Mouse (Mus musculus): Measurements from ENCODE around the gene Ect2. TPM values are rescaled to one million over a fixed set of nuclear protein-coding genes. Genes with fewer than 3 reads are reported as not detected.

The Ect2 gene
- 7.8 and 8.6 TPM in 2 replicates for polyA plus RNA-seq (2015; fragmentation: Nextera tagmentation; extraction: Ambion mirVana)

GRCm38 (mm10) chr3:27153701-27154209, at the start of gene Ect2:
Gene Ect2, minus strand, starts transcription at chr3:27153878.
- DNase-seq (ENCODE audit: low spot score) (peak; percentile 99), ATAC-seq (ENCODE audit: low FRiP score, low TSS enrichment) (peak; percentile 99)
- Histone ChIP-seq H3K36me3 (ENCODE audit: control insufficient read depth, insufficient read depth, low read length) (no peaks in the 10 kb centered on the region), H3K9me3 (ENCODE audit: control insufficient read depth, low read length) (no peaks in the 10 kb centered on the region), H3K4me2 (replicated peaks; ENCODE audit: low read depth) (peak within 1 kb of the TSS; percentile 86), H3K4me3 (ENCODE audit: low read depth, low read length) (peak within 1 kb of the TSS; percentile 85), H3K4me1 (replicated peaks; ENCODE audit: control insufficient read depth, insufficient read depth) (peaks cover 4% of the 10 kb centered on the region; the same call in 1 of the 2 replicates), H3K27ac (replicated peaks) (peak within 1 kb of the TSS; percentile 61), H3K27me3 (ENCODE audit: control insufficient read depth, insufficient read depth, low read length) (no peaks in the 10 kb centered on the region), H3K9ac (ENCODE audit: low read length) (peak within 1 kb of the TSS; percentile 70)
- under 1% methylated on average over 37 of the region's 37 CpGs for WGBS
- TF ChIP-seq EP300 (optimal IDR thresholded peaks at IDR 0.05) (no peak), CTCF (IDR thresholded peaks at IDR 0.05; ENCODE audit: low read depth) (peak; percentile 9; the same call in 1 of the 2 replicates)

- H3K4me2 ChIP-seq (replicated peaks; ENCODE audit: low read depth) = no peak overlapping the region
- H3K9me3 ChIP-seq (ENCODE audit: control insufficient read depth, low read length) = no peaks in the 10 kb centered on the region
- H3K4me1 ChIP-seq (replicated peaks; ENCODE audit: control insufficient read depth, insufficient read depth) = peaks cover 3% of the 10 kb centered on the region; the same call in 1 of the 2 replicates
- no peak for DNase-seq (ENCODE audit: low spot score)
- no peak overlapping the region for H3K9ac ChIP-seq (ENCODE audit: low read length)
- no peak overlapping the region for H3K4me3 ChIP-seq (ENCODE audit: low read depth, low read length)
- no peaks in the 10 kb centered on the region; the same call in 1 of the 2 replicates for H3K36me3 ChIP-seq (ENCODE audit: control insufficient read depth, insufficient read depth, low read length)
- H3K27me3 ChIP-seq (ENCODE audit: control insufficient read depth, insufficient read depth, low read length) = no peaks in the 10 kb centered on the region
- no peak overlapping the region for H3K27ac ChIP-seq (replicated peaks)
- 78% methylated on average over 5 of the region's 5 CpGs for WGBS
- ATAC-seq (ENCODE audit: low FRiP score, low TSS enrichment) = no peak
- TF ChIP-seq CTCF (IDR thresholded peaks at IDR 0.05; ENCODE audit: low read depth) = no peak
- TF ChIP-seq EP300 (optimal IDR thresholded peaks at IDR 0.05) = no peak
These were observed 48.2 kb upstream of the Ect2 start for GRCm38 (mm10) chr3:27201728-27202411.

GRCm38 (mm10) chr3:27199120-27199519, 45.4 kb upstream of the Ect2 start:
- H3K9ac ChIP-seq (ENCODE audit: low read length) = no peak overlapping the region
- H3K4me3 ChIP-seq (ENCODE audit: low read depth, low read length) = no peak overlapping the region
- TF ChIP-seq CTCF (IDR thresholded peaks at IDR 0.05; ENCODE audit: low read depth) (no peak), EP300 (optimal IDR thresholded peaks at IDR 0.05) (no peak)
- no peaks in the 10 kb centered on the region for H3K27me3 ChIP-seq (ENCODE audit: control insufficient read depth, insufficient read depth, low read length)
- ATAC-seq (ENCODE audit: low FRiP score, low TSS enrichment) (no peak), DNase-seq (ENCODE audit: low spot score) (no peak)
- no peak overlapping the region for H3K27ac ChIP-seq (replicated peaks)
- H3K4me2 ChIP-seq (replicated peaks; ENCODE audit: low read depth) = no peak overlapping the region
- WGBS = 83% methylated on average over 7 of the region's 7 CpGs
- no peaks in the 10 kb centered on the region for H3K4me1 ChIP-seq (replicated peaks; ENCODE audit: control insufficient read depth, insufficient read depth)
- no peaks in the 10 kb centered on the region for H3K36me3 ChIP-seq (ENCODE audit: control insufficient read depth, insufficient read depth, low read length)
- no peaks in the 10 kb centered on the region for H3K9me3 ChIP-seq (ENCODE audit: control insufficient read depth, low read length)

- TF ChIP-seq EP300 (optimal IDR thresholded peaks at IDR 0.05) (no peak), CTCF (IDR thresholded peaks at IDR 0.05; ENCODE audit: low read depth) (no peak)
- DNase-seq (ENCODE audit: low spot score) (no peak), ATAC-seq (ENCODE audit: low FRiP score, low TSS enrichment) (no peak)
- H3K4me3 ChIP-seq (ENCODE audit: low read depth, low read length) = no peak overlapping the region
- no peaks in the 10 kb centered on the region for H3K36me3 ChIP-seq (ENCODE audit: control insufficient read depth, insufficient read depth, low read length)
- no peak overlapping the region for H3K27ac ChIP-seq (replicated peaks)
- 61% methylated on average over 5 of the region's 5 CpGs for WGBS
- no peaks in the 10 kb centered on the region for H3K4me1 ChIP-seq (replicated peaks; ENCODE audit: control insufficient read depth, insufficient read depth)
- no peaks in the 10 kb centered on the region for H3K27me3 ChIP-seq (ENCODE audit: control insufficient read depth, insufficient read depth, low read length)
- no peak overlapping the region for H3K4me2 ChIP-seq (replicated peaks; ENCODE audit: low read depth)
- H3K9me3 ChIP-seq (ENCODE audit: control insufficient read depth, low read length) = no peaks in the 10 kb centered on the region
- no peak overlapping the region for H3K9ac ChIP-seq (ENCODE audit: low read length)
These were observed 44.1 kb upstream of the Ect2 start for GRCm38 (mm10) chr3:27197816-27198215.

GRCm38 (mm10) chr3:27196529-27196928, 42.9 kb upstream of the Ect2 start:
- H3K9ac ChIP-seq (ENCODE audit: low read length) = no peak overlapping the region
- no peaks in the 10 kb centered on the region for H3K36me3 ChIP-seq (ENCODE audit: control insufficient read depth, insufficient read depth, low read length)
- TF ChIP-seq EP300 (optimal IDR thresholded peaks at IDR 0.05) (no peak), CTCF (IDR thresholded peaks at IDR 0.05; ENCODE audit: low read depth) (no peak)
- H3K4me2 ChIP-seq (replicated peaks; ENCODE audit: low read depth) = no peak overlapping the region
- no peaks in the 10 kb centered on the region for H3K27me3 ChIP-seq (ENCODE audit: control insufficient read depth, insufficient read depth, low read length)
- H3K4me3 ChIP-seq (ENCODE audit: low read depth, low read length) = no peak overlapping the region
- no peak for ATAC-seq (ENCODE audit: low FRiP score, low TSS enrichment)
- H3K9me3 ChIP-seq (ENCODE audit: control insufficient read depth, low read length) = no peaks in the 10 kb centered on the region
- WGBS = 88% methylated on average over 1 of the region's 1 CpGs
- DNase-seq (ENCODE audit: low spot score) = no peak
- H3K4me1 ChIP-seq (replicated peaks; ENCODE audit: control insufficient read depth, insufficient read depth) = no peaks in the 10 kb centered on the region
- no peak overlapping the region for H3K27ac ChIP-seq (replicated peaks)
